In genomic region chr16:28630771-28631484, GRCm38 (mm10) we compare ENCODE assay signal across 32 mouse cellular contexts.
DNase-seq lines count a peak whose midpoint lies in the region; ATAC-seq lines count a peak whose summit lies in the region.
"Had no signal": no experiment of that assay in that cellular context is flagged by ENCODE, and none has a peak within 500 bp of the region (broad histone marks: within the 10 kb centered on the region; RNA-seq: fewer than 3 reads in every experiment).

No protein-coding gene starts in this region.

- H3K9ac ChIP-seq in heart, embryonic 16.5 days (ENCODE audit: low read length), result no peak overlapping the region
- H3K9ac ChIP-seq: embryonic facial prominence, embryonic 13.5 days; hindbrain, embryonic 14.5 days; intestine, embryonic 15.5 days; limb, embryonic 15.5 days; liver, embryonic 13.5 days; midbrain, embryonic 13.5 days; neural tube, embryonic 13.5 days; stomach, embryonic 15.5 days had no signal

- DNase-seq in cerebellum, adult 18-20 months, result no peak
- no peak for DNase-seq in frontal cortex, adult 2 months (ENCODE audit: extremely low spot score in 1 of 2, low spot score in 1 of 2)
- no peak for DNase-seq in heart, postnatal 10 days
- DNase-seq in right cerebral cortex, postnatal 10 days (ENCODE audit: low spot score in 2 of 2), result peak; percentile 36 to 43
- DNase-seq in right cerebral cortex, postnatal 14 days, result no peak
- DNase-seq: adrenal gland, adult 2 months; adrenal gland, postnatal 36 days; cerebellum, adult 11-12 months; cerebellum, postnatal 10 days; gastrocnemius, postnatal 25 days; heart, adult 11 months; kidney, adult 2 months; kidney, postnatal 4 days; liver, embryonic 13.5 days; lung, adult 18-20 months; lung, postnatal 10 days; thymus, adult 18-20 months; thymus, postnatal 25 days had no signal

- H3K9me3 ChIP-seq in heart, embryonic 16.5 days (replicated peaks; ENCODE audit: control insufficient read depth, low read length), result no peaks in the 10 kb centered on the region
- H3K9me3 ChIP-seq: embryonic facial prominence, embryonic 13.5 days; intestine, embryonic 15.5 days; limb, embryonic 10.5 days; limb, embryonic 15.5 days; liver, embryonic 13.5 days; midbrain, embryonic 13.5 days; neural tube, embryonic 13.5 days; stomach, embryonic 15.5 days had no signal

- no peak overlapping the region for H3K4me3 ChIP-seq in heart, embryonic 16.5 days (ENCODE audit: low read length)
- H3K4me3 ChIP-seq: embryonic facial prominence, embryonic 13.5 days; intestine, embryonic 15.5 days; limb, embryonic 10.5 days; limb, embryonic 15.5 days; liver, embryonic 13.5 days; midbrain, embryonic 13.5 days; neural tube, embryonic 13.5 days; stomach, embryonic 15.5 days had no signal

- H3K27me3 ChIP-seq in heart, embryonic 16.5 days (ENCODE audit: control insufficient read depth, insufficient read depth, low read length), result no peaks in the 10 kb centered on the region
- H3K27me3 ChIP-seq: CH12.LX; embryonic facial prominence, embryonic 13.5 days; intestine, embryonic 15.5 days; limb, embryonic 15.5 days; liver, embryonic 13.5 days; midbrain, embryonic 13.5 days; neural tube, embryonic 13.5 days; stomach, embryonic 15.5 days had no signal

- peaks cover 3% of the 10 kb centered on the region; the same call in 1 of the 2 replicates for H3K4me1 ChIP-seq in heart, embryonic 16.5 days (ENCODE audit: control insufficient read depth, insufficient read depth, low read length)
- H3K4me1 ChIP-seq: embryonic facial prominence, embryonic 13.5 days; intestine, embryonic 15.5 days; limb, embryonic 15.5 days; liver, embryonic 13.5 days; midbrain, embryonic 13.5 days; neural tube, embryonic 13.5 days; stomach, embryonic 15.5 days had no signal

- intact Hi-C loops in heart, postnatal 10 days (cut with DNase I), result no loop called here

- WGBS in heart, embryonic 16.5 days, result 84% methylated on average over 11 of the region's 11 CpGs

- peak; percentile 40; the same call in 1 of the 2 replicates for ATAC-seq in cerebellum, adult (ENCODE audit: insufficient number of reproducible peaks, low FRiP score, low TSS enrichment)
- ATAC-seq in frontal cortex, adult (ENCODE audit: low TSS enrichment), result 0 out of 2 replicates have a peak, but pooled peaks have one; percentile 21
- no peak for ATAC-seq in heart, embryonic 16.5 days (replicated peaks; ENCODE audit: extremely low read depth, insufficient read depth, low FRiP score)
- ATAC-seq: activated CD4-positive, CD25-positive, alpha-beta regulatory T cell, adult 4 months; intestine, embryonic 15.5 days; midbrain, embryonic 13.5 days had no signal

- H3K4me2 ChIP-seq in heart, embryonic 16.5 days (ENCODE audit: low read depth, low read length), result no peak overlapping the region
- H3K4me2 ChIP-seq: embryonic facial prominence, embryonic 13.5 days; hindbrain, embryonic 14.5 days; intestine, embryonic 15.5 days; limb, embryonic 15.5 days; liver, embryonic 13.5 days; midbrain, embryonic 13.5 days; neural tube, embryonic 13.5 days; stomach, embryonic 15.5 days had no signal

- H3K27ac ChIP-seq in heart, embryonic 16.5 days (ENCODE audit: low read length), result peak overlapping the region; percentile 8
- H3K27ac ChIP-seq: embryonic facial prominence, embryonic 13.5 days; hindbrain, embryonic 14.5 days; intestine, embryonic 15.5 days; limb, embryonic 10.5 days; limb, embryonic 15.5 days; liver, embryonic 13.5 days; macrophage; midbrain, embryonic 13.5 days; neural tube, embryonic 13.5 days; stomach, embryonic 15.5 days had no signal

- no peaks in the 10 kb centered on the region for H3K36me3 ChIP-seq in heart, embryonic 16.5 days (ENCODE audit: control insufficient read depth, insufficient read depth)
- H3K36me3 ChIP-seq: embryonic facial prominence, embryonic 13.5 days; intestine, embryonic 15.5 days; limb, embryonic 10.5 days; limb, embryonic 15.5 days; liver, embryonic 13.5 days; midbrain, embryonic 13.5 days; neural tube, embryonic 13.5 days; stomach, embryonic 15.5 days had no signal

Comparison
In these comparisons a context has a peak if more than half of its experiments do, and no peak if none do; other contexts are left out.
1. DNase-seq: peak in right cerebral cortex, postnatal 10 days (2 of 2); none in cerebellum, adult 18-20 months (0 of 2), frontal cortex, adult 2 months (0 of 2), heart, postnatal 10 days (0 of 2) and right cerebral cortex, postnatal 14 days (single experiment).